In genomic region chr1:106678060-106678478, GRCm38 (mm10) we compare ENCODE assay signal across 12 mouse cellular contexts.
"Had no signal": no experiment of that assay in that cellular context is flagged by ENCODE, and none has a peak within 500 bp of the region (broad histone marks: within the 10 kb centered on the region; RNA-seq: fewer than 3 reads in every experiment).

No protein-coding gene starts in this region.

- DNase-seq: kidney, adult 9 months; kidney, postnatal 36 days; layer of hippocampus, adult 9-11 months; layer of hippocampus, postnatal 36 days; lung, embryonic 14.5 days; lung, postnatal 10 days; lung, postnatal 4 days; right cerebral cortex, postnatal 14 days; thymus, adult 2 months; thymus, postnatal 25 days had no signal

- ATAC-seq: liver, embryonic 12.5 days; midbrain, embryonic 16.5 days had no signal
